9 mouse cellular contexts compared by ENCODE assay signal in the genomic region with DNA sequence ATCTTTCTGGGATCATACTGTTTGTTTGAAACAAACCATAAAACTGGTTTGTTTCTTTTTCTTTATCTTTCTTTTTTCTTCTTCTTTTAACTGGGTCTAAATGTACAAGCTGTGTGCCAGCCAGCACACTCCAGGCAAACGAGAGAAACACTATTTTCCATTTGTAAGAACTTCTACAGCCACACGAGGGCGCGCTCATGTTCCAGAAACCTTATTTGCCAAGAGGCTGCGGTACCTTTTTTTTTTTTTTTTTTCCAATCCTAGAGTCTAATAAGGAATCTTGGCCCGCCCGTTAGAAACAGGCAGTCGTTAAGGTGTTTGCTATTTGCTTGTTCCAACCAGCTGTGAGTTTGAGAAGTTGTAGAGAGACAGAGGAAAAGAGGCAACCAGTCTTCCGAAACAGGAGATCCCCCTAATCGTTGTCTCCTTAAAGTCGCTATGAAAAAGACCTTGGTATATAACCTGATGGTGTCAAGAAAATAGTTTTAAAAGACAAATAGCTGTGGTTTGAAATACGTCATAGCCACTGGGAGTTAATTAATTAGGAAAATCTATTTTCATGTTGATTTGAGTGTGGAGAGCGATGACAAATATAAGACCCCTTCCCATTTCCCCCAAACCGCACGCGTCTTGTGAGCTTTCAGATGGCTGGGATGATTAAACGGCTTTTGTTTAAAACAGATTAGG. TPM values are rescaled to one million over a fixed set of nuclear protein-coding genes. Genes with fewer than 3 reads are reported as not detected.
DNase-seq lines count a peak whose midpoint lies in the region; ATAC-seq lines count a peak whose summit lies in the region.
"Had no signal": no experiment of that assay in that cellular context is flagged by ENCODE, and none has a peak within 500 bp of the region (broad histone marks: within the 10 kb centered on the region; RNA-seq: fewer than 3 reads in every experiment).

No protein-coding gene starts in this region.

- DNase-seq in forebrain, embryonic 14.5 days (ENCODE audit: low spot score): peak; percentile 87
- DNase-seq in thymus, postnatal 14 days: peak; percentile 34
- no peak for DNase-seq in thymus, postnatal 36 days
- peak; percentile 44 for DNase-seq in heart, adult 8-10 months (ENCODE audit: low spot score)
- peak; percentile 44 to 52 for DNase-seq in layer of hippocampus, postnatal 14 days (ENCODE audit: low spot score in 2 of 2)
- DNase-seq in naive thymus-derived CD4-positive, alpha-beta T cell, adult 2 months (ENCODE audit: low read depth): peak; percentile 55
- no peak for DNase-seq in thymus, postnatal 10 days (ENCODE audit: low spot score in 2 of 2)

- H3K4me1 ChIP-seq in forebrain, embryonic 14.5 days (ENCODE audit: control insufficient read depth, insufficient read depth, low read length): no peaks in the 10 kb centered on the region
- H3K4me1 ChIP-seq in forebrain, embryonic 12.5 days: peaks cover 14% of the 10 kb centered on the region

- 4% methylated on average over 17 of the region's 17 CpGs for WGBS in forebrain, embryonic 14.5 days
- WGBS in forebrain, embryonic 12.5 days: 4% methylated on average over 17 of the region's 17 CpGs

- no peak overlapping the region for H3K9ac ChIP-seq in forebrain, embryonic 14.5 days (ENCODE audit: low read length)
- no peak overlapping the region for H3K9ac ChIP-seq in forebrain, embryonic 12.5 days
- H3K9ac ChIP-seq: heart, embryonic 13.5 days had no signal

- H3K4me2 ChIP-seq in forebrain, embryonic 14.5 days (ENCODE audit: low read length): no peak overlapping the region
- H3K4me2 ChIP-seq in forebrain, embryonic 12.5 days: no peak overlapping the region
- H3K4me2 ChIP-seq: heart, embryonic 13.5 days had no signal

- H3K27ac ChIP-seq in forebrain, embryonic 14.5 days (ENCODE audit: low read depth, low read length): no peak overlapping the region
- no peak overlapping the region for H3K27ac ChIP-seq in forebrain, embryonic 12.5 days
- H3K27ac ChIP-seq: heart, embryonic 13.5 days had no signal

- no peak for ATAC-seq in forebrain, embryonic 14.5 days
- ATAC-seq in forebrain, embryonic 12.5 days (ENCODE audit: low FRiP score): no peak

- H3K9me3 ChIP-seq in forebrain, embryonic 14.5 days (replicated peaks; ENCODE audit: control insufficient read depth, low read length): no peaks in the 10 kb centered on the region
- no peaks in the 10 kb centered on the region for H3K9me3 ChIP-seq in forebrain, embryonic 12.5 days
- H3K9me3 ChIP-seq: heart, embryonic 13.5 days had no signal

- H3K27me3 ChIP-seq in forebrain, embryonic 14.5 days (replicated peaks; ENCODE audit: control insufficient read depth, insufficient read depth, low read length): peaks cover 90% of the 10 kb centered on the region
- H3K27me3 ChIP-seq in forebrain, embryonic 12.5 days: peaks cover 87% of the 10 kb centered on the region

- H3K36me3 ChIP-seq in forebrain, embryonic 14.5 days (ENCODE audit: control insufficient read depth, insufficient read depth, low read length): no peaks in the 10 kb centered on the region
- no peaks in the 10 kb centered on the region for H3K36me3 ChIP-seq in forebrain, embryonic 12.5 days (replicated peaks)
- H3K36me3 ChIP-seq: heart, embryonic 13.5 days had no signal

- no peak overlapping the region for H3K4me3 ChIP-seq in forebrain, embryonic 14.5 days (ENCODE audit: low read depth, low read length)
- H3K4me3 ChIP-seq in forebrain, embryonic 12.5 days (replicated peaks): no peak overlapping the region
- H3K4me3 ChIP-seq: heart, embryonic 13.5 days had no signal

RNA-seq across cellular contexts. Expression of a gene that starts 5.3 kb away (rescaled TPM):
- not detected in 2 replicates for polyA plus RNA-seq in forebrain, embryonic 14.5 days (2014; fragmentation: Nextera tagmentation; extraction: Ambion mirVana)
- polyA plus RNA-seq in forebrain, embryonic 12.5 days (2016; fragmentation: Nextera tagmentation; extraction: Ambion mirVana): not detected in 2 replicates
- total RNA-seq in heart, adult 8-10 months (2022): under 1 TPM in 1 of 4 experiments, not detected in 3; 0.12 TPM
- total RNA-seq in layer of hippocampus, postnatal 14 days (2021): not detected

RNA-seq across cellular contexts. Expression of a gene that starts 7.1 kb away (rescaled TPM):
- not detected in 2 replicates for polyA plus RNA-seq in forebrain, embryonic 14.5 days (2014; fragmentation: Nextera tagmentation; extraction: Ambion mirVana)
- polyA plus RNA-seq in forebrain, embryonic 12.5 days (2016; fragmentation: Nextera tagmentation; extraction: Ambion mirVana): not detected in 2 replicates
- not detected for total RNA-seq in heart, adult 8-10 months (2022)
- not detected for total RNA-seq in layer of hippocampus, postnatal 14 days (2021)
- polyA plus RNA-seq: heart, embryonic 13.5 days had no signal

RNA-seq across cellular contexts. Expression of a gene that starts 11.1 kb away (rescaled TPM):
- not detected in 2 replicates for polyA plus RNA-seq in forebrain, embryonic 14.5 days (2014; fragmentation: Nextera tagmentation; extraction: Ambion mirVana)
- not detected in 2 replicates for polyA plus RNA-seq in forebrain, embryonic 12.5 days (2016; fragmentation: Nextera tagmentation; extraction: Ambion mirVana)
- total RNA-seq in heart, adult 8-10 months (2022): under 1 TPM; 0.22 to 0.49 (median 0.48) TPM
- total RNA-seq in layer of hippocampus, postnatal 14 days (2021): not detected
- polyA plus RNA-seq: heart, embryonic 13.5 days had no signal

RNA-seq across cellular contexts. Expression of a gene that starts 11.6 kb away (rescaled TPM):
- polyA plus RNA-seq in forebrain, embryonic 14.5 days (2014; fragmentation: Nextera tagmentation; extraction: Ambion mirVana): not detected in 2 replicates
- not detected in 2 replicates for polyA plus RNA-seq in forebrain, embryonic 12.5 days (2016; fragmentation: Nextera tagmentation; extraction: Ambion mirVana)
- not detected for total RNA-seq in heart, adult 8-10 months (2022)
- total RNA-seq in layer of hippocampus, postnatal 14 days (2021): not detected
- polyA plus RNA-seq: heart, embryonic 13.5 days had no signal

RNA-seq across cellular contexts. Expression of a gene that starts 18.0 kb away (rescaled TPM):
- polyA plus RNA-seq in forebrain, embryonic 14.5 days (2014; fragmentation: Nextera tagmentation; extraction: Ambion mirVana): 0.09 TPM in 1 of 2 replicates, not detected in the other
- 0.08 TPM in 1 of 2 replicates, not detected in the other for polyA plus RNA-seq in forebrain, embryonic 12.5 days (2016; fragmentation: Nextera tagmentation; extraction: Ambion mirVana)
- 1 to 10 TPM in 1 of 4 experiments, under 1 TPM in 3; 0.53 to 1.5 (median 0.76) TPM for total RNA-seq in heart, adult 8-10 months (2022)
- total RNA-seq in layer of hippocampus, postnatal 14 days (2021): not detected

Comparison
In these comparisons a context has a peak if more than half of its experiments do, and no peak if none do; other contexts are left out.
1. DNase-seq: peak in forebrain, embryonic 14.5 days (single experiment), thymus, postnatal 14 days (single experiment), heart, adult 8-10 months (single experiment), layer of hippocampus, postnatal 14 days (2 of 2) and naive thymus-derived CD4-positive, alpha-beta T cell, adult 2 months (single experiment); none in thymus, postnatal 36 days (0 of 2) and thymus, postnatal 10 days (0 of 2).